Mouse (Mus musculus): ENCODE results near the gene Trmu.
"Not testable (repeated sequence)": the region's sequence is repeated elsewhere in the genome, so short reads cannot be mapped to it uniquely, and the experiment has no call there.

Gene Trmu

GRCm38 (mm10) chr15:85878848-85879497, at the start of gene Trmu:
TSS of gene Trmu (plus strand) at chr15:85879312.
- peak; percentile 86 for DNase-seq (ENCODE audit: low read depth, low spot score)

- no peak for DNase-seq (ENCODE audit: low read depth, low spot score)
These were observed 49.6 kb upstream of the Trmu start for GRCm38 (mm10) chr15:85829470-85829869.

DNA sequence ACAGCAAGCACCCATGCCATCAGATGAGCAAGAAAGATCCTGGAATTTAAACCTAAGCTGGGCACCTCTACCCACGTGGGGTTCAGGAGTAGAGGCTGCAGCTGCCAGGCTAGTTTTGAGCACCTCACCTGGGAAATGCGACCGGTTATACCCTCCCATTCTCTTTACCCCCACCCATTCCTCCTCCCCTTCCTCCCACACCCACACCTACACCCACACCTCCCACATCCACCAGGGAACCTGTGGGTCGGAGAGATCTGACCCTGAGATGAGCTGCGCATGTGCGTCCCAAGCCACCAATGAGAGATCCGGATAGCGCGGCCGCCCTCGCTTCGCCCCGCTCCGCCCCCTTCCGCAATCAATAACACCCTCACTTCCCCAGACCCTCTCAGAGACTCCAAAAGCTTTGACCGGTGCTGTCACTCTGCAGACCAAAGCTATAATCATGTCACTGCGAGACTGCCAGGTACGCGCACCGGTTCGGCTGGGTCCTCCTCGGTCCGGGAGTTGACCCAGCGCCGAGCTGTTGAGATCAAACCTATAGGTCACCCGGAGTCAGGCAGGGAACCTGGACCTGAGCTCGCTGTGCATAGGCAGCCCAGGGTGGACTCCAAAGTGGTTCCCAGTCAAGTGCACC, 47.0 kb upstream of the Trmu start, which contains the start of gene Ttc38:
Gene Ttc38, plus strand, starts transcription at position 353 of the 637 bp plus-strand sequence.
- DNase-seq (ENCODE audit: low read depth, low spot score), result peak; percentile 47

- DNase-seq (ENCODE audit: low read depth, low spot score), result no peak
These were observed 46.5 kb upstream of the Trmu start for GRCm38 (mm10) chr15:85832599-85832998.

GRCm38 (mm10) chr15:85835335-85835734, 43.8 kb upstream of the Trmu start:
- no peak for DNase-seq (ENCODE audit: low read depth, low spot score)

GRCm38 (mm10) chr15:85836887-85837286, 42.2 kb upstream of the Trmu start:
- DNase-seq (ENCODE audit: low read depth, low spot score), result no peak

DNA sequence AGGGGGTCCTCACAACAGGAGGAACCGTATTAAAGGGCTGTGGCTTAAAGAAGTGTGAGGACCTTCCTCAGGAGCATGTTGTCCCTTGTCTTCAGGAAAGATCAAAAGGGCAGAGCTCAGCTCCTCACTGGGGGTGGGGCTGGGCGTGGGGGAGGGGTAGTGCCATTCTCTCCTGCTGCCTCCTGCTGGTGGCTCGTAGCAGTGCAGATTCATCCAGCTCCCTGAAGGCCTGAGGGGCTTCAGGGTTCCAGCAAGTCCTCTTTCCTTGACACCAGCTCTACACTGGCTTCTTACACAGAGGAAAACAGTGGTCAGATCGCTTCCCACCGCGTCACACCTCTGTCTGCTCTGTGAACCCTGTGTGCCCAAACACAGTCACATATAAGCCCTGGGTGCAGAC, 38.1 kb upstream of the Trmu start:
- DNase-seq (ENCODE audit: low read depth, low spot score), result peak; percentile 7

- DNase-seq (ENCODE audit: low read depth, low spot score), result no peak
These were observed 37.2 kb upstream of the Trmu start for GRCm38 (mm10) chr15:85841796-85842360.

DNA sequence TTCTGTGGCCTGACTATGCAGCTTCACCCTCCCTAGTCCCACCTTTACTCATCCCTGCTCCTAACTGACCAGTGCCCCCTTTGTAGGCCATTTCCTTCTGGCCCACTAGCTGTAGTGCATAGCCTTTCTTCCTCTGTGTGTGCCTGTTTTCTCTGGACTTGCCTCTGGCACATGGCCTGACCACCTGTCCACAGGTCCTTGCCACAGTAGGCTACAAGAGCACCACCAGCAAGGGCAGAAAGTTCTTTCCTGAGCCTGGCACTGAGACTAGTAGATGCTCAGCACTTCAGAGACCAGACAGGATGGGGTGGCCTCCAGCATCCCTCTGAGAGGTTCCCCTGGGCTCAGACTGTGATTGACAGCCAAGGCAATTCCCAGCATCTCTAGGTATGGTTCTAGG, 34.0 kb upstream of the Trmu start:
- DNase-seq (ENCODE audit: low read depth, low spot score), result no peak

- no peak for DNase-seq (ENCODE audit: low read depth, low spot score)
These were observed 27.3 kb upstream of the Trmu start for GRCm38 (mm10) chr15:85851656-85852392.

DNA sequence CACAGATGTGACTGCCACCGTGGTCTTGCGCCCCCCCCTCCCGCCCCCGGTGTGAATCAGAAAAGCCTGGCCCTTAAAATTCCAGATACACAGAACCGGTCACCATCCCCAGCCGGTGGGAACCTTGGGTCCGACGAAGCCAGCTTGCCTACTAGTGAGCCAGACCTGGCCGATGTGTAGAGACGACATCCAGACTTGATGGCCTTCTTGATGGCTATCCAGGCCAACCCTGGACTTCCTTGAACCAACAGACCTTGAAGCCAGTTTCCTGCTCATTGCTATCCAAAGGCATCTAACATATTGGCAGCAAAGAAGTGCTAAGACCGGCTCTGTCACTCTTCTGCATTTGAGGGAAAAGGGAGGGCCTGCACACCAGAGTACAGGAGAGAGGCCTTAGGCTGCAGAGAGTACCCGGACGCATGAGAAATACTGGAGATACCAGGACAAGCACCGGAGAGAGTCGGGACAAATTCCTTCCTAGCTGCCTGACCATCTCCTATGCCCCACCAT, 20.1 kb upstream of the Trmu start:
- no peak for DNase-seq (ENCODE audit: low read depth, low spot score)

DNA sequence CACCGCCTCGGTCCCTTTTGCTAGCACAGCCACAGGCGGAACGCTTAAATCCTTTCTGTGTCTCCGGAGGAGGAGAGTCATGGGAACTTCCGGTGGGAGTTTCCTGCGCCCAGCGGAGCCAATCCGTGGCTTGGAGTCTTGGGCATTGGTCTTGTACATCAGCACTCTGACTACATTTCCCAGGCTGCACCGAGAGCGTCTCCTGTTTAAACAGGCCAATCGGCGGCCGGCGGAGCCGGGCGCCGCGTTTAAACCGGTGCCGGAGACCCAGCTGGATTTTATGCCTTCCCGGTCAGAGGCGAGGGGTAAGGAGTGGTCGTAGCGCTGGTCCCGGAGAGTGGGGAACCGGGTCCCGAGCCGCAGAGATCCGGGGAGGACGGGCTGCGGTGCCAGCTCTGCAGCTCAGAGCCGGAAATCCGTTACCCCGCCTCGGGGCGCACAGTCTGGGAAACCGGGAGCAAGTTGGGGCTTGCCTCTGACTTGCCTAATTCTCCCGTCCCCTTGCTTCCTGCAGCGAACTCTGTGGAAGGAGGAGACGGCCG, 19.6 kb upstream of the Trmu start, which contains the start of gene Gtse1:
Gene Gtse1, plus strand, starts transcription at position 256 of the 542 bp plus-strand sequence.
- peak; percentile 88 for DNase-seq (ENCODE audit: low read depth, low spot score)

DNA sequence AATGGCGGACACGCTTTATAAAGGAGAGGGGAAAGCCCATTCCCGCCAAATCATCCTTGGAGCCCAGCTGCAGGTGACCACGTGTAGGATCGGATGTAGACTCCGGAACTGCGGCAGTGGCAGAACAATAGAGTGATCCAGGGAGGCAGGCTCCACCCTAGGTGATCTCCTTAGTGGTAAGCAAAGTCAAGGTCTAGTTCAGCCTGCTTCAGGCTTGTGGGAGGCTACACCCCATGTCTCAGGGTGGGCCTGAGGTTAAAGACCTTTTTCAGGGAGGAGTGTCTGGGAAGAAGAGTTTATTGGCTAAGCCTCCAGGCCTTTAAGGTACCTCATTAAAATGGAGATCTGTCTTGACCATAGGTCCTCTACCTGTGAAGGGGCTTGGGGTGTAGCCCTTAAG, 13.2 kb upstream of the Trmu start:
- DNase-seq (ENCODE audit: low read depth, low spot score), result not testable (repeated sequence)

GRCm38 (mm10) chr15:85867696-85868095, 11.4 kb upstream of the Trmu start:
- DNase-seq (ENCODE audit: low read depth, low spot score), result peak; percentile 48

GRCm38 (mm10) chr15:85877336-85877735, 1.8 kb upstream of the Trmu start:
- no peak for DNase-seq (ENCODE audit: low read depth, low spot score)

DNA sequence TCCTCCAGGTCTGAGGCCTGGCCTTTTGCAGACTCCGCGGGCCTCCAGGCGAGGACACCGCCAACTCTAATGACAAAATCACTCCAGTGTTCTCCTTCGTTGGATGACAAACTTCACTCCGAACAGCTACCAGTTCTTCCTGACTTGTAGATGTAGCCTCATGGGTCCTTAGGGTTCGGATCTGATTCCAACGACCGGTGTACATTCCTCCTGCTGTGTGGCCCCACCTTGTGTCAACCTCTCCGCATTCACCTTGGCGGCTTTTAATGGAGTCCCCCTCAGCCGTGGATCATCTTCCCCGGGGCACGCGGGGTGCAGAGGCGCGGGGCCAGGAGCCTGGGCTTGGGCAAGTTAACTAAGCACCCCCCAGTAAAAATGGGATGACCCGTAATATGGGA, 385 bp downstream of the Trmu start:
- no peak for DNase-seq (ENCODE audit: low read depth, low spot score)

DNA sequence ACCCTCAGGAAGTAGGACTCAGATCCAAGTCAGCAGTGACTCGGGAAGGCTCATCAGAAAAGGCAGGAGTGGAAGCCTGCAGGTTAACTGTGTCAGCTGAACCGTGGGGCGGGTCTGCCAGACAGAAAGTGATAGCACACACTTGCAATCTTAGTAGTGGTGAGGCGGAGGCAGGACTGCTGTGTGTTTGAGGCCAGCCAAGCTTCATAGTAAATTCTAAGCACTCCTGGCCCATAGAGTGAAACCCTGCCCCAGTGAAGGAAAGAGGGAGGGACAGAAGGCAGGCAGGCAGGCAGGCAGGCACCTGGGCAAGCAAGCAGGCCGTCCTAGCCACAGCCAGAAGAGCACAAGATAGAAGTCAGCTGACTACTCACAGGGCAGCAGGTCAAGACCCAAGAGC, 6.5 kb downstream of the Trmu start:
- no peak for DNase-seq (ENCODE audit: low read depth, low spot score)

- no peak for DNase-seq (ENCODE audit: low read depth, low spot score)
These were observed 10.1 kb downstream of the Trmu start for GRCm38 (mm10) chr15:85889235-85889634.

DNA sequence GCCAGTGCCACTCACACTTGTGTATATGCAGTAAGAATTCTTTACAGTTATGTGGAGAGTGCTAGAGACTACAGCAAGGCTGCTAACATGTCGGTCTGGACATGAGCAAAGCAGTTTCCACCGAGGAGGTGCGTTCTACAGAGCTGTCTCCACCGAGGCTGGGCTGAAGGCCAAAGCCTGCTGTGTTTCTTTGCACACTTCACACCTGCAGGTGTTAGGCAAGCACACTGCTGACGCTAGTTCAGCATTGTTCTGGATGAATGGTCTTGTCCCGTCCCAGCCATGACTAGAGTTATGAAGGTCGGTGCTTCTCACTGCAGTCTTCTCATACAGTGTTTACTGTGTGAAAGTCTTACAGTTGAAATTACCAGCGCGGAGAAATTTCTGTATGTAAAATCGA, 12.9 kb downstream of the Trmu start:
- DNase-seq (ENCODE audit: low read depth, low spot score), result no peak

GRCm38 (mm10) chr15:85892498-85893118, 13.5 kb downstream of the Trmu start:
- DNase-seq (ENCODE audit: low read depth, low spot score), result no peak

DNA sequence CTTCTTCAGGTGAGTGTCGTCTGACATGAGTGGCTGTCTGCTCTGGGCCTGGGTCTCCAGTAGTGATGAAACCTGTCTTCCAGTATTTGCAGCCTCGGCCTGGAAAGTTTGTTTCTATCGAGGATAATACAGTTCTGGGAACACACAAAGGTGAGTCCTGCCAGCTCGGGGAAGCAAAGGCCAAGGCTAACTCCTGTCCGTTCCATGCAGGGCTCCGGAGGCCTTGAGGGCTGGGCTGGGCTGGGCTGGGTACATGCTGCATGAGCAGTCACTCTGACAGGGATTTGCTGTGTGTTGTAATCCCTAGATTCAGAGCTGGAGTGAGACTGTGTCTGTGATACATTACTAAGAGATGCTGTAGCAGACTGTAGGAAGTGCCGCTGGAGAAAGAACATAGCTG, 14.8 kb downstream of the Trmu start:
- no peak for DNase-seq (ENCODE audit: low read depth, low spot score)

Measured in embryo, embryonic 11.5 days (tissue).